Mouse (Mus musculus): ENCODE results near the gene Serpina11.
"Not testable (repeated sequence)": the region's sequence is repeated elsewhere in the genome, so short reads cannot be mapped to it uniquely, and the experiment has no call there.

The Serpina11 gene

GRCm38 (mm10) chr12:103956555-103956954 lies 33.2 kb downstream of the Serpina11 start:
- not testable (repeated sequence) for H3K36me3 ChIP-seq (ENCODE audit: control insufficient read depth, insufficient read depth, low read length, poor library complexity, severe bottlenecking); DNase-seq (ENCODE audit: low read depth, low spot score); H3K27me3 ChIP-seq (ENCODE audit: control insufficient read depth, insufficient read depth, low read length, poor library complexity, severe bottlenecking)

- DNase-seq (ENCODE audit: low read depth, low spot score); H3K27me3 ChIP-seq (ENCODE audit: control insufficient read depth, insufficient read depth, low read length, poor library complexity, severe bottlenecking); H3K36me3 ChIP-seq (ENCODE audit: control insufficient read depth, insufficient read depth, low read length, poor library complexity, severe bottlenecking): not testable (repeated sequence)
Measured at GRCm38 (mm10) chr12:103952972-103953371, 36.8 kb downstream of the Serpina11 start.

- Histone ChIP-seq H3K36me3 (ENCODE audit: control insufficient read depth, insufficient read depth, low read length, poor library complexity, severe bottlenecking) (no peaks in the 10 kb centered on the region), H3K27me3 (ENCODE audit: control insufficient read depth, insufficient read depth, low read length, poor library complexity, severe bottlenecking) (no peaks in the 10 kb centered on the region)
- no peak for DNase-seq (ENCODE audit: low read depth, low spot score)
Measured at GRCm38 (mm10) chr12:103946243-103946642, 43.5 kb downstream of the Serpina11 start.
